Mouse (Mus musculus): ENCODE measurements around the gene Vpreb1. TPM values are rescaled to one million over a fixed set of nuclear protein-coding genes. Genes with fewer than 3 reads are reported as not detected.
A peak's percentile ranks its signal among the peaks of the same experiment; 100 is the strongest.
"Not testable (repeated sequence)": the region's sequence is repeated elsewhere in the genome, so short reads cannot be mapped to it uniquely, and the experiment has no call there.

Vpreb1 gene
- polyA plus RNA-seq, 1 experiment from 2014 or later, result 2.7 TPM

DNA sequence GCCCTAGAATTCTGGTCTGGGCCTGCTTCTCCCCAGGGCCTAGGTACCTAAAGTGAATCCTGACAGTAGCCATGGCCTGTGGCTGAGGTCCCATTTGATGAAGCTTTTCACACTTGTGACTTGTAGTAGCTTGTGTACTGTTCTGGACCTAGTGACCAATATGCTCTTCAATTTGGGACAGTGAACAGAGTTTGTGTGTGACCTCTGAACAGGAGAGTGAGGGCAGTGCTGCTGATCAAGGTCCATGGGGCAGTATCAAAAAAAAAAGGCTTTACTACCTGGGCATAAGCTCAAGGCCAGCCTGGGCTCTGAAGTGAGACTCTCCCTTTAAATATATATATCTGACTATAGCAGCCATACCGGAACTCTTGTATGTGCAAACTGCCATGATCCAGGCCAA, 17.7 kb upstream of the Vpreb1 start:
- WGBS, result 87% methylated on average over 1 of the region's 1 CpGs
- no peak overlapping the region for H3K9ac ChIP-seq (replicated peaks)
- no peak overlapping the region for H3K4me3 ChIP-seq
- no peaks in the 10 kb centered on the region for H3K4me1 ChIP-seq
- no peak overlapping the region for H3K27ac ChIP-seq (replicated peaks)
- no peaks in the 10 kb centered on the region for H3K9me3 ChIP-seq
- H3K4me2 ChIP-seq (replicated peaks), result no peak overlapping the region
- peaks cover 90% of the 10 kb centered on the region for H3K36me3 ChIP-seq
- ATAC-seq (replicated peaks), result no peak
- H3K27me3 ChIP-seq, result no peaks in the 10 kb centered on the region

GRCm38 (mm10) chr16:16879025-16879424, 8.4 kb upstream of the Vpreb1 start:
- no peak overlapping the region for H3K27ac ChIP-seq (replicated peaks)
- H3K4me3 ChIP-seq, result no peak overlapping the region
- no peak for ATAC-seq (replicated peaks)
- no peaks in the 10 kb centered on the region for H3K27me3 ChIP-seq
- H3K9ac ChIP-seq (replicated peaks), result no peak overlapping the region
- WGBS, result 93% methylated on average over 5 of the region's 5 CpGs
- no peak overlapping the region for H3K4me2 ChIP-seq (replicated peaks)
- H3K4me1 ChIP-seq, result no peaks in the 10 kb centered on the region
- peaks cover 80% of the 10 kb centered on the region for H3K36me3 ChIP-seq
- no peaks in the 10 kb centered on the region for H3K9me3 ChIP-seq

DNA sequence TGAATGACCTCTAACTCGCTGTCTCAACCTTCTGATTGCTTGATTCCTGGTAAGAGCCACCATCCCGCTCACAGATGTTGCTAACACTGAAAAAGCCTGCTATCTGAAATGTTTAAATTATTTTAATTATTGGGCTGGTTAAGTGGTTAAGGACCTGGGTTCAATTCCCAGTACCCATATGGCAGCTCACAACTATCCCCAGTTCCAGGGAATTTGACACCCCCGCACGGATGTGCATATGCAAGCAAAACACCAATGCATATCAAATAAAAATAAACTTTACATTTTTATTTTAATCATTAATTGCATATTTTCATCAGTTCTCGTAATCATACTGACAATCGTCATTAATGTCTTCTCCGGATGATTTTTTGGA, 414 bp downstream of the Vpreb1 start:
- Histone ChIP-seq H3K4me2 (replicated peaks) (peak overlapping the region; percentile 71), H3K27me3 (no peaks in the 10 kb centered on the region), H3K36me3 (0 out of 2 replicates have a peak, but pooled peaks cover 1% of the 10 kb centered on the region), H3K9ac (replicated peaks) (peak overlapping the region; percentile 85), H3K27ac (replicated peaks) (peak overlapping the region; percentile 92), H3K4me3 (peak overlapping the region; percentile 82), H3K9me3 (no peaks in the 10 kb centered on the region), H3K4me1 (peaks cover 15% of the 10 kb centered on the region)
- WGBS, result 37% methylated on average over 7 of the region's 7 CpGs
- ATAC-seq (replicated peaks), result peak; percentile 71

DNA sequence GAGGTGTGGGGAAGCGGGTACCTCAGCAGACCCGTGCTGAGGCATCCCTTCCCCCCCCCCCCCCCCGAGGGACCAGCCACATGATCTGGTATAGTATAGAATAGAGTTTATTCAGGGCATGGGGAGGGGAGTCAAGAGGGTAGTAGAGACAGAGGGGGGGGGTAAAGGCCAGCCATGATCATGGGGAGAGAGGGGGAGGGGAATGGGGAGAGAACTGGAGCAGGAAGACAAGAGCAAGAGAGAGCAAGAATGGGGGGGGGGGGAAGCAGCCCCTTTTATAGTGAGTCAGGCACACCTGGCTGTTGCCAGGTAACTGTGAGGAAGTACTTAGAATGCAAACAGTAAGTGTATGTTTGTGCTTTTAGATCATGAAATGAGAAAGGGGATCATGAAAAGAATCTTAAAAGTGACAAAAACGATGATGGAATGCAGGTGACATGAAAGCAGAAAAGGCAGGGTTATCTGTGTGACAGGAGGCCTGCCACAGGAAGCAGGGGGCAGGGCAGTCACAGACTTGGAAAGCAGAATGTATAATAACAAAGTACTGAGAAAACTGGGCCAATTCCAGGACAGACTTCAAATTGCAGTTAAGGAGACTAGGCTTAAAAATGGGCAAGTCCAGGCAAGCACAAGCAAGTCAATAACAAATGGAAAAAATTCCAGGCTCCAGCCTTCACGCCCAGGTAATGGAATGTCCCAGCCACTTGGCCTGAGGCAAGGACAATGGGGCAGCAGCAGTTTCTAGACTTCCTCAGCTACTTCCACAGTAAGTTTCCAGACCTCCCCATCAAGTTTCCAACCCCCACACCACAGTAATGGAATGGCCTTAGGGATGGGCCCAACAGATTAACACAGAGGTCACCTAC, 4.7 kb downstream of the Vpreb1 start:
- Histone ChIP-seq H3K36me3 (no peaks in the 10 kb centered on the region), H3K9ac (replicated peaks) (no peak overlapping the region), H3K4me3 (no peak overlapping the region), H3K27ac (replicated peaks) (no peak overlapping the region), H3K4me2 (replicated peaks) (no peak overlapping the region), H3K9me3 (no peaks in the 10 kb centered on the region), H3K4me1 (no peaks in the 10 kb centered on the region), H3K27me3 (no peaks in the 10 kb centered on the region)
- WGBS, result 46% methylated on average over 5 of the region's 5 CpGs
- ATAC-seq (replicated peaks), result no peak

DNA sequence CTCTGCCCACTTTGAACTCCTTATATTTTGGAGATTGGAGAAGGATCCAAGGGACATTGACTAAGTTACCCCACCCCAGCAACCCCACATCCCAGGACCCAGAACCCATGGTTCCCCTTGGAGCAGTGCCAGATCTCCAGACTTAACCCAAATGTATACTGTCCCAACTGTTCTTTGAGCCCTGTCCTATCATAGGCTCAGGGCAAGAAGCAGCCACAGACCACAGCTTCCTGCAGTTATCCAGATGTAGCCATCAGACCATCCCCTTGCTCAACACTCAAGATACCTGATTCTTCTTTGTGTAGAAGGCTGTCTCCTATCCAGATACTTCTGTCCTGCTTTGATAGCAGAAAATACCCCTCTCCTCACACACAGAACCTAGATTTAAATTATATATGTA, 5.4 kb downstream of the Vpreb1 start:
- H3K4me2 ChIP-seq (replicated peaks), result no peak overlapping the region
- H3K9me3 ChIP-seq, result no peaks in the 10 kb centered on the region
- H3K4me3 ChIP-seq, result no peak overlapping the region
- no peak overlapping the region for H3K27ac ChIP-seq (replicated peaks)
- no peaks in the 10 kb centered on the region for H3K4me1 ChIP-seq
- no peak for ATAC-seq (replicated peaks)
- H3K36me3 ChIP-seq, result no peaks in the 10 kb centered on the region
- H3K27me3 ChIP-seq, result no peaks in the 10 kb centered on the region
- H3K9ac ChIP-seq (replicated peaks), result no peak overlapping the region

- H3K4me3 ChIP-seq, result no peak within 1 kb of the TSS
- no peaks in the 10 kb centered on the region for H3K36me3 ChIP-seq
- H3K27ac ChIP-seq (replicated peaks), result no peak within 1 kb of the TSS
- ATAC-seq (replicated peaks), result no peak
- no peaks in the 10 kb centered on the region for H3K9me3 ChIP-seq
- no peaks in the 10 kb centered on the region for H3K4me1 ChIP-seq
- H3K27me3 ChIP-seq, result no peaks in the 10 kb centered on the region
- no peak within 1 kb of the TSS for H3K9ac ChIP-seq (replicated peaks)
- H3K4me2 ChIP-seq (replicated peaks), result no peak within 1 kb of the TSS
- WGBS, result 68% methylated on average over 2 of the region's 2 CpGs
Measured at GRCm38 (mm10) chr16:16863978-16864377, 6.7 kb downstream of the Vpreb1 start, which contains the start of gene Igll1. Gene Igll1, minus strand, starts transcription at chr16:16863985.

- no peak for ATAC-seq (replicated peaks)
- Histone ChIP-seq H3K27ac (replicated peaks) (no peak overlapping the region), H3K27me3 (no peaks in the 10 kb centered on the region), H3K4me3 (no peak overlapping the region), H3K9ac (replicated peaks) (no peak overlapping the region), H3K9me3 (no peaks in the 10 kb centered on the region), H3K4me2 (replicated peaks) (no peak overlapping the region), H3K4me1 (no peaks in the 10 kb centered on the region), H3K36me3 (no peaks in the 10 kb centered on the region)
- 80% methylated on average over 3 of the region's 3 CpGs for whole genome bisulfite sequencing
Measured at GRCm38 (mm10) chr16:16862288-16862687, 8.4 kb downstream of the Vpreb1 start.

DNA sequence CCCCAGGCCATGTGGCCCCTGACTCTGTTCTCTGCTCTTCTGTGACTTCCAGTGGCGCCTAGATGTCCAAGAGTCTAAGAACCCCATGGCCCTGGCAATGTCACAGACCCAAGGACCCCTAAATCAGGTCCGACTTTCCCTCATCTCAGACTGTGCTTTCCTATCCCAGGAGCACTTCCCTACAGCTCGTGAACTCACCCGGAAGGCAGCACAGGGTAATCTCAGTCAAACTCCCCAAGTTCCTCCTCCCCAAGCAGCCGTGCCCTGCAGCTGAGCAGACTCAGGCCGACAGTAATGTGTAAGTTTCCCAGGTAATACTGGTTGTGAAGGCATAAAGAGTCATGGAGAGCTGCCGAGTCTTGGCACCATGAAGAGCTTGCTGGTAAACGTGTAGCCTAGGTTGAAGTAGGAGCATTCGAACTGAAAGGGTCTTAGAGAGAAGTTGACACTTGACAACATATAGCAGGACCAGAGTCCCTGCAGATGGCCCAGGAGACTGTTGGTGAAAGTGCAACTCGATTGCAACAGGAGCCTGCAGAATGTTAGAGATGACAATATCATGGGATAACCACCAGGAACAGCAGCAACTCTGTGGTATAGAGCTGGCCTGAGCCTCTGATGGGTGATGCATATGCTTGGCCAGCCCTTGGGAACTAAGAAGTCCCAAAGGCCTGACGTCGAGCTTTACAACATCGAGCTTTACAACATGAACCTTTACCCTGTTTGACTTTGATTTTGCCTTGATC, 13.7 kb downstream of the Vpreb1 start:
- no peaks in the 10 kb centered on the region for H3K4me1 ChIP-seq
- no peak overlapping the region for H3K9ac ChIP-seq (replicated peaks)
- H3K9me3 ChIP-seq, result no peaks in the 10 kb centered on the region
- H3K36me3 ChIP-seq, result no peaks in the 10 kb centered on the region
- H3K4me2 ChIP-seq (replicated peaks), result no peak overlapping the region
- no peak for ATAC-seq (replicated peaks)
- H3K27me3 ChIP-seq, result no peaks in the 10 kb centered on the region
- WGBS, result 77% methylated on average over 13 of the region's 13 CpGs
- H3K27ac ChIP-seq (replicated peaks), result no peak overlapping the region
- H3K4me3 ChIP-seq, result no peak overlapping the region

DNA sequence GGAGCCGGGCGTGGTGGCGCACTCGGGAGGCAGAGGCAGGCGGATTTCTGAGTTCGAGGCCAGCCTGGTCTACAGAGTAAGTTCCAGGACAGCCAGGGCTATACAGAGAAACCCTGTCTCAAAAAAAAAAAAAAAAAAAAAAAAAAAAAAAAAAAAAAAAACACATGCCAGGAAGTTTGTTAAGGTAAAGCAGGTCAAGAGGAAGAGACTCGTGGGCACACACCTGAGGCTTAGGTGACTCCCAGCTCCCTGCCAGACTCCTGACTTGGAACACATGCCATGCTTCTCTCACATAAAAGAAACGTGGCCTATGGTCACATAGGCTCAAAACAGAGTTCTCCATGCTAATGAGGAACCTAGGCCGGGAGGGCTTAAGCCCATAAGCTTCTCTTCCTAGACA, 14.6 kb downstream of the Vpreb1 start:
- H3K4me1 ChIP-seq; H3K36me3 ChIP-seq; H3K9ac ChIP-seq (replicated peaks); H3K9me3 ChIP-seq; H3K27me3 ChIP-seq; H3K4me2 ChIP-seq (replicated peaks); H3K4me3 ChIP-seq; H3K27ac ChIP-seq (replicated peaks); ATAC-seq (replicated peaks): not testable (repeated sequence)
- 83% methylated on average over 9 of the region's 9 CpGs for WGBS

DNA sequence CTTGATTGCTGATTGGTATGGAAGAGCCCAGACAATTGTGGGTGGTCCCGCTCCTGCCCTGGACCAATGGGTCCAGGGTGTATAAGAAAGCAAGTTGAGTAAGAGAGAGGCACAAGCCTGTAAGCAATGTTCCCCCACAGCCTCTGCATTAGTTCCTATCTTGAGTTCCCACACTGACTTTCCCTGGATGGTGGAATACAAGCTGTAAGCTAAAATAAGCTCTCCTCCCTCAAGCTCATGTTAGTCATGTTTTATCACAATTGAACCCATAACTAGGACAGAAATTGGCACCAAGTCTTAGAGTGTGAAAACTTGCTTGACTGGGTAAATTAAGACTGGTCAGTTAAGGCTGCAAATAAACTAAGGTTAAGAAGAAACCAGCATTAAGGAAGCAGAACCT, 15.1 kb downstream of the Vpreb1 start:
- WGBS, result 100% methylated on average over 1 of the region's 1 CpGs
- H3K4me3 ChIP-seq, result no peak overlapping the region
- no peak for ATAC-seq (replicated peaks)
- H3K9ac ChIP-seq (replicated peaks), result no peak overlapping the region
- no peak overlapping the region for H3K27ac ChIP-seq (replicated peaks)
- no peaks in the 10 kb centered on the region for H3K27me3 ChIP-seq
- H3K9me3 ChIP-seq, result no peaks in the 10 kb centered on the region
- no peaks in the 10 kb centered on the region for H3K36me3 ChIP-seq
- H3K4me2 ChIP-seq (replicated peaks), result no peak overlapping the region
- no peaks in the 10 kb centered on the region for H3K4me1 ChIP-seq

GRCm38 (mm10) chr16:16854836-16855235, 15.8 kb downstream of the Vpreb1 start:
- WGBS, result 42% methylated on average over 6 of the region's 6 CpGs
- Histone ChIP-seq H3K27ac (replicated peaks) (no peak overlapping the region), H3K9me3 (no peaks in the 10 kb centered on the region), H3K4me2 (replicated peaks) (no peak overlapping the region), H3K27me3 (no peaks in the 10 kb centered on the region), H3K36me3 (no peaks in the 10 kb centered on the region), H3K9ac (replicated peaks) (no peak overlapping the region), H3K4me1 (no peaks in the 10 kb centered on the region), H3K4me3 (no peak overlapping the region)
- ATAC-seq (replicated peaks), result no peak

GRCm38 (mm10) chr16:16852411-16852810, 18.2 kb downstream of the Vpreb1 start:
- Histone ChIP-seq H3K27me3 (no peaks in the 10 kb centered on the region), H3K4me2 (replicated peaks) (no peak overlapping the region), H3K9ac (replicated peaks) (no peak overlapping the region), H3K9me3 (no peaks in the 10 kb centered on the region), H3K36me3 (no peaks in the 10 kb centered on the region), H3K4me3 (no peak overlapping the region), H3K27ac (replicated peaks) (no peak overlapping the region), H3K4me1 (no peaks in the 10 kb centered on the region)
- 88% methylated on average over 3 of the region's 3 CpGs for whole genome bisulfite sequencing
- ATAC-seq (replicated peaks), result no peak

Data from forebrain, embryonic 15.5 days (tissue).